Mouse (Mus musculus) MEL (cell line): ENCODE measurements around the gene Elobl. TPM values are rescaled to one million over a fixed set of nuclear protein-coding genes. Genes with fewer than 3 reads are reported as not detected.
A peak's percentile ranks its signal among the peaks of the same experiment; 100 is the strongest.

ENCODE experiments used
- DNase-seq: peaks from one replicate; pipeline ENCODE4 v3.0.0; 2011; ENCODE audit warnings: low read depth, low spot score
- H3K27ac ChIP-seq: 2 replicates; pipeline ENCODE4 v1.5.1; 2012; ENCODE audit warnings: low read depth, mild to moderate bottlenecking, control low read depth, low read length, moderate library complexity; ENCODE audit not compliant: control insufficient read depth
- H3K27me3 ChIP-seq, 2 experiments: fragments of 150-350 bp in 1 of 2; sonication (generic) in 1 of 2; 2 replicates each; pipeline ENCODE4 v1.6.1; 2012; ENCODE audit warnings: low read length in 2 of 2, mild to moderate bottlenecking in 2 of 2, improper control_type of control experiment in 1 of 2, moderate library complexity in 1 of 2; ENCODE audit not compliant: insufficient read depth in 2 of 2, control insufficient read depth in 1 of 2
- H3K36me3 ChIP-seq, 2 experiments: 2 replicates each; pipeline ENCODE4 v1.6.1; 2012 to 2014; ENCODE audit warnings: low read length in 2 of 2, improper control_type of control experiment in 1 of 2, inconsistent platforms in 1 of 2, mild to moderate bottlenecking in 1 of 2; ENCODE audit not compliant: insufficient read depth in 2 of 2, control insufficient read depth in 1 of 2
- H3K4me1 ChIP-seq, 2 experiments: fragments of 150-350 bp in 1 of 2; sonication (generic) in 1 of 2; 2 replicates each; pipeline ENCODE4 v1.6.1; 2012; ENCODE audit warnings: low read length in 2 of 2, improper control_type of control experiment in 1 of 2, mild to moderate bottlenecking in 1 of 2; ENCODE audit not compliant: insufficient read depth in 2 of 2, control insufficient read depth in 1 of 2
- H3K4me3 ChIP-seq, 2 experiments: fragments of 150-350 bp in 1 of 2; sonication (generic) in 1 of 2; 2 replicates each; pipeline ENCODE4 v1.5.1; 2012; ENCODE audit warnings: low read depth in 2 of 2, low read length in 2 of 2, mild to moderate bottlenecking in 2 of 2, moderate library complexity in 2 of 2, control low read depth in 1 of 2, improper control_type of control experiment in 1 of 2; ENCODE audit not compliant: control insufficient read depth in 1 of 2, insufficient read depth in 1 of 2
- H3K79me2 ChIP-seq: 2 replicates; pipeline ENCODE4 v1.6.1; 2012; ENCODE audit warnings: mild to moderate bottlenecking, low read length, moderate library complexity; ENCODE audit not compliant: control insufficient read depth, poor library complexity, insufficient read depth
- H3K9ac ChIP-seq: 2 replicates; pipeline ENCODE4 v1.6.1; 2012; ENCODE audit warnings: low read depth, mild to moderate bottlenecking, control low read depth, low read length, moderate library complexity; ENCODE audit not compliant: control insufficient read depth, poor library complexity, severe bottlenecking
- H3K9me3 ChIP-seq: fragments of 150-350 bp; sonication (generic); replicated peaks from 2 replicates; pipeline ENCODE4 v1.6.1; 2012; ENCODE audit warnings: mild to moderate bottlenecking, low read length, improper control_type of control experiment, moderate library complexity; ENCODE audit not compliant: insufficient read depth
- BHLHE40 ChIP-seq: IDR thresholded peaks from 2 replicates; pipeline ENCODE4 v1.6.1; 2012; ENCODE audit warnings: low read depth, mild to moderate bottlenecking, inconsistent platforms, low read length, improper control_type of control experiment, borderline replicate concordance
- CHD1 ChIP-seq: IDR thresholded peaks from 2 replicates; pipeline ENCODE4 v1.6.1; 2012; ENCODE audit warnings: low read depth, mild to moderate bottlenecking, inconsistent platforms, low read length, improper control_type of control experiment
- CTCF ChIP-seq, 3 experiments: IDR thresholded peaks in 2 of 3; conservative IDR thresholded peaks in 1 of 3; 2 replicates each; pipeline ENCODE4 v1.5.1; 2011 to 2012; ENCODE audit warnings: low read length in 3 of 3, low read depth in 2 of 3, mild to moderate bottlenecking in 2 of 3, improper control_type of control experiment in 1 of 3, inconsistent platforms in 1 of 3, mixed read lengths in 1 of 3, moderate library complexity in 1 of 3; ENCODE audit not compliant: control insufficient read depth in 1 of 3, insufficient read depth in 1 of 3, poor library complexity in 1 of 3, severe bottlenecking in 1 of 3
- EP300 ChIP-seq, 2 experiments: IDR thresholded peaks; 2 replicates each; pipeline ENCODE4 v1.6.1; 2011; ENCODE audit warnings: improper control_type of control experiment in 2 of 2, low read length in 2 of 2, low read depth in 1 of 2, mild to moderate bottlenecking in 1 of 2
- ETS1 ChIP-seq: IDR thresholded peaks from 2 replicates; pipeline ENCODE4 v1.6.1; 2012; ENCODE audit warnings: low read depth, mild to moderate bottlenecking, inconsistent platforms, low read length, improper control_type of control experiment, moderate library complexity
- GABPA ChIP-seq: IDR thresholded peaks from 2 replicates; pipeline ENCODE4 v1.6.1; 2012; ENCODE audit warnings: low read depth, mild to moderate bottlenecking, inconsistent platforms, low read length, improper control_type of control experiment, moderate library complexity
- HCFC1 ChIP-seq: IDR thresholded peaks from 2 replicates; pipeline ENCODE4 v1.6.1; 2012; ENCODE audit warnings: low read depth, mild to moderate bottlenecking, inconsistent platforms, low read length, improper control_type of control experiment, moderate library complexity
- JUND ChIP-seq: IDR thresholded peaks from 2 replicates; pipeline ENCODE4 v1.6.1; 2011; ENCODE audit warnings: low read depth, mild to moderate bottlenecking, improper control_type of control experiment, low read length
- KAT2A ChIP-seq: conservative IDR thresholded peaks from 2 replicates; pipeline ENCODE4 v1.6.1; 2012; ENCODE audit warnings: low read depth, low read length, improper control_type of control experiment, inconsistent platforms
- MEF2A ChIP-seq: IDR thresholded peaks from 2 replicates; pipeline ENCODE4 v1.6.1; 2014; ENCODE audit warnings: low read depth, mild to moderate bottlenecking, inconsistent platforms, low read length, improper control_type of control experiment; ENCODE audit not compliant: poor library complexity, insufficient replicate concordance, severe bottlenecking; ENCODE audit errors: extremely low read depth
- MYB ChIP-seq: IDR thresholded peaks from 2 replicates; pipeline ENCODE4 v1.6.1; 2011; ENCODE audit warnings: mild to moderate bottlenecking, low read depth, low read length, improper control_type of control experiment
- NELFE ChIP-seq: IDR thresholded peaks from 2 replicates; pipeline ENCODE4 v1.6.1; 2011; ENCODE audit warnings: low read depth, low read length, improper control_type of control experiment
- POLR2A ChIP-seq, 2 experiments: IDR thresholded peaks; 2 replicates each; pipeline ENCODE4 v1.6.1; 2011 to 2012; ENCODE audit warnings: low read length in 2 of 2, mild to moderate bottlenecking in 2 of 2, control low read depth in 1 of 2, improper control_type of control experiment in 1 of 2, low read depth in 1 of 2, moderate library complexity in 1 of 2; ENCODE audit not compliant: control insufficient read depth in 1 of 2, insufficient read depth in 1 of 2, poor library complexity in 1 of 2
- POLR2AphosphoS5 ChIP-seq: IDR thresholded peaks from 2 replicates; pipeline ENCODE4 v1.6.1; 2012; ENCODE audit warnings: low read depth, borderline replicate concordance, mild to moderate bottlenecking, inconsistent platforms, low read length, moderate library complexity, mixed read lengths
- RAD21 ChIP-seq: IDR thresholded peaks from 2 replicates; pipeline ENCODE4 v1.6.1; 2011; ENCODE audit warnings: mild to moderate bottlenecking, low read depth, low read length, improper control_type of control experiment
- SIN3A ChIP-seq: IDR thresholded peaks from 2 replicates; pipeline ENCODE4 v1.6.1; 2012; ENCODE audit warnings: low read length, improper control_type of control experiment, inconsistent platforms
- SMC3 ChIP-seq: IDR thresholded peaks from 2 replicates; pipeline ENCODE4 v1.6.1; 2011; ENCODE audit warnings: low read depth, low read length, improper control_type of control experiment
- TAL1 ChIP-seq: IDR thresholded peaks from 2 replicates; pipeline ENCODE4 v1.6.1; 2012; ENCODE audit warnings: mild to moderate bottlenecking, inconsistent platforms, low read length, moderate library complexity, mixed read lengths
- TBP ChIP-seq: IDR thresholded peaks from 2 replicates; pipeline ENCODE4 v1.8.0; 2011; ENCODE audit warnings: low read depth, low read length, improper control_type of control experiment
- TCF12 ChIP-seq: IDR thresholded peaks from 2 replicates; pipeline ENCODE4 v1.6.1; 2014; ENCODE audit warnings: low read depth, mild to moderate bottlenecking, inconsistent platforms, low read length, improper control_type of control experiment, moderate library complexity
- USF2 ChIP-seq, 2 experiments: IDR thresholded peaks; 2 replicates each; pipeline ENCODE4 v1.6.1; 2011 to 2012; ENCODE audit warnings: improper control_type of control experiment in 2 of 2, low read length in 2 of 2, borderline replicate concordance in 1 of 2, inconsistent platforms in 1 of 2, low read depth in 1 of 2, mild to moderate bottlenecking in 1 of 2; ENCODE audit not compliant: insufficient read depth in 1 of 2
- polyA plus RNA-seq, 2 experiments: library from polyadenylated mRNA; stranded (reverse) in 1 of 2; unstranded in 1 of 2; fragments of >175 nt in 1 of 2; fragments of >200 nt in 1 of 2; gene quantifications; 2 replicates each; pipeline versions ENCODE4 v1.2.1 to v1.2.4; 2012; ENCODE audit warnings: low replicate concordance in 2 of 2, low read depth in 1 of 2; ENCODE audit not compliant: insufficient read length in 2 of 2, insufficient read depth in 1 of 2, missing spikeins in 1 of 2
- total RNA-seq: library from RNA; depleted of rRNA; stranded (reverse); fragments of 300-350 nt; gene quantifications from 2 replicates; pipeline ENCODE4 v1.2.3, GENCODE M21; 2012

The Elobl gene
- total and polyA plus RNA-seq, 3 experiments, result 0.58 to 0.72 TPM; not detected in 1

DNA sequence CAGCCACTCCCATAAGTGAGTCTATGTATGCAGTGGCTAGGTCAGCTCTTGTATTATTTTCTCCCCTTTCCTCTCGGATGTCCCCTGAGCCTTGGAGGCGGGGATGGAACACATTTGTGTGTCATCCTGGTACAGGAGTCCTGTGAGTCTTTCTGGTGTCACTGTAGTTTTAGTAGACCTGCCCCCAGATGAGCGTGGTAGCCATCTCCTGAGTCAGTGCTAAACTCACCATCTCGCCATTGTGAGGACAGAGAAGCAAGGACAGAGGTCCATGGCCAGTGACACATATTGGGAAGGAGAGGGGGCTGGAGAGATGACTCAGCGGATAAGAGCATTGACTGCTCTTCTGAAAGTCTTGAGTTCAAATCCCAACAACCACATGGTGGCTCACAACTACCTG is 10.5 kb upstream of the Elobl start:
- H3K79me2 ChIP-seq, result peaks cover 26% of the 10 kb centered on the region
- no peaks in the 10 kb centered on the region; a peak in 2 of 4 replicates for H3K36me3 ChIP-seq
- H3K9me3 ChIP-seq, result no peaks in the 10 kb centered on the region
- DNase-seq, result no peak
- H3K4me3 ChIP-seq, result no peak overlapping the region
- H3K9ac ChIP-seq, result no peak overlapping the region
- TF ChIP-seq CHD1 (no peak), HCFC1 (no peak), TBP (no peak), POLR2AphosphoS5 (no peak)
- no peaks in the 10 kb centered on the region for H3K27me3 ChIP-seq
- peaks cover 2 to 4% of the 10 kb centered on the region in 2 experiments; a peak in 3 of 4 replicates for H3K4me1 ChIP-seq
- no peak overlapping the region for H3K27ac ChIP-seq

DNA sequence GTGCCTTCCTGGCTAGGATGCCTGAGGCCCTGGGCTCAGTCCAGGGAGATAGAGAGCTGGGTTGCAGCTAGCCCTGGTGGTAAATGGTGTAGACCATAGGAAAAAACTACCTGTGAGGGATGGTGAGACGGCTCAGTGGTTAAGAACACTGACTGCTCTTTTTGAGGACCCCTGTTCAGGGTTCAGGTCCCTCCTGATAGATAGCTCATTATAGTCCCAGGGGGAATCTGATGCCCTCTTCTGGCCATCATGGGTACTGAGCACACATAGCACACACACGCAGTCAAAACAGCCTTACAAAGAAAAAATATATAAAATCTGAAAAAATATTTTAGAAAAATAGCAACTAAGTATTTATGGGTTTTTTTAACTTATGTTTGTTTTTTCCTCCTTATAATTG is 9.6 kb upstream of the Elobl start:
- H3K36me3 ChIP-seq, result no peaks in the 10 kb centered on the region; a peak in 2 of 4 replicates
- TF ChIP-seq RAD21 (peak; percentile 13; the same call in 1 of the 2 replicates), ETS1 (no peak), CTCF (IDR thresholded peaks at IDR 0.05 in 2 of 3, conservative IDR thresholded peaks at IDR 0.05 in 1 of 3; ENCODE audit: control insufficient read depth in 1 of 3, insufficient read depth in 1 of 3, low read depth in 2 of 3, low read length in 3 of 3, poor library complexity in 1 of 3, severe bottlenecking in 1 of 3) (peak; percentile 69 to 81 (median 70)), SMC3 (peak; percentile 50)
- H3K4me1 ChIP-seq, result peaks cover 2 to 4% of the 10 kb centered on the region in 2 experiments; a peak in 3 of 4 replicates
- H3K27me3 ChIP-seq, result no peaks in the 10 kb centered on the region
- H3K4me3 ChIP-seq, result no peak overlapping the region
- H3K27ac ChIP-seq, result no peak overlapping the region
- no peak overlapping the region for H3K9ac ChIP-seq
- H3K9me3 ChIP-seq, result no peaks in the 10 kb centered on the region
- DNase-seq, result peak; percentile 75
- peaks cover 26% of the 10 kb centered on the region for H3K79me2 ChIP-seq

DNA sequence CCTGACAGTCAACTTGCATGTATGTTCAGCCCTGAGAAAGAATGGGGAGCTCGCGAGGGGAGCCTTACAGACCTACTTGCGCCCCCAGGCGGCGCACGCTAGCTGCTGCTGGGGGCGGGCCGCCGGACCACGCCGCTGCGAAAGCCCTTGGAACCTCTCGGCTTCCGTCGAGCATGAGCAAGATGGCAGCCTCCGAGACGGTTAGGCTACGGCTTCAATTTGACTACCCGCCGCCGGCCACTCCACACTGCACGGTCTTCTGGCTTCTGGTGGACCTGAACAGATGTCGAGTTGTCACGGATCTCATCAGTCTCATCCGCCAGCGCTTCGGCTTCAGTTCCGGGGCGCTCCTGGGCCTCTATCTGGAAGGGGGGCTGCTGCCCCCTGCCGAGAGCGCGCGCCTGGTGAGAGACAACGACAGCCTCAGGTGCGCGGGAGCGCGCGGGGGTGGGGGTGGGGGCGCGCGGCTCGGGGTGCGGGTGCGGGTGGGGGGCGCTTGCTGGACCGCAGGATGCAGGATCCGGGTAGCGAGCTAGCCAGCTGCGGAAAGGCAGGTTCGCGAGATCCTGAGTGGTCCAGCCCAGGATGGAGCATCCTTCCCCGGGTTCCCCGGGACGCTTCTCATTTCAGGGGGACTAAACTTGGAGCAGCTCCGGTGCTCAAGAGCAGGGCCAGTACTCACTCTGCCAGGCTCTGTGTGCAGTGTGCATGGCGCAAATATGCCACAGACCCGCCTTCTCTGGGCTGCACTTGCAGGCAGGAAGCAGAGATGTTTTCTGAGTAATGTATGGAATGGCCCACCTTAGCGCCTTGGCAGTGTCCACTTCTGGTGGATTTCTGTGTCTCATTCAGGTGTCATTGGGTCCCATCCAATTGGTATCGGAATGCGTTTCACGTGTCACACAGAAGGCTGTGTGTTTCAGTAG is 7.3 kb upstream of the Elobl start:
- Histone ChIP-seq H3K27ac (peak overlapping the region; percentile 81), H3K36me3 (no peaks in the 10 kb centered on the region; a peak in 1 of 4 replicates), H3K4me3 (peak overlapping the region; percentile 84 to 90), H3K9ac (peak overlapping the region; percentile 92), H3K27me3 (no peaks in the 10 kb centered on the region), H3K79me2 (peaks cover 26% of the 10 kb centered on the region), H3K4me1 (peaks cover 0 to 4% of the 10 kb centered on the region in 2 experiments; a peak in 2 of 4 replicates), H3K9me3 (no peaks in the 10 kb centered on the region)
- DNase-seq, result peak; percentile 98
- TF ChIP-seq CTCF (IDR thresholded peaks at IDR 0.05 in 2 of 3, conservative IDR thresholded peaks at IDR 0.05 in 1 of 3; ENCODE audit: control insufficient read depth in 1 of 3, insufficient read depth in 1 of 3, low read depth in 2 of 3, low read length in 3 of 3, poor library complexity in 1 of 3, severe bottlenecking in 1 of 3) (peak; percentile 78 to 97 (median 87)), CHD1 (no peak; the same call in 1 of the 2 replicates), JUND (0 out of 2 replicates have a peak, but pooled peaks have one; percentile 31), NELFE (peak; percentile 94), TAL1 (no peak), MEF2A (no peak), POLR2A (IDR thresholded peaks at IDR 0.05; ENCODE audit: control insufficient read depth in 1 of 2, insufficient read depth in 1 of 2, low read depth in 1 of 2, low read length in 2 of 2, poor library complexity in 1 of 2) (peak; percentile 66 to 94), SIN3A (peak; percentile 96), MYB (peak; percentile 50; the same call in 1 of the 2 replicates), HCFC1 (peak; percentile 86), USF2 (IDR thresholded peaks at IDR 0.05; ENCODE audit: borderline replicate concordance in 1 of 2, insufficient read depth in 1 of 2, low read depth in 1 of 2, low read length in 2 of 2) (no peak), KAT2A (no peak; the same call in 1 of the 2 replicates), TCF12 (peak; percentile 90), SMC3 (peak; percentile 76), BHLHE40 (peak; percentile 69), EP300 (IDR thresholded peaks at IDR 0.05; ENCODE audit: low read depth in 1 of 2, low read length in 2 of 2) (peak; percentile 22 to 66; a peak in 2 of 4 replicates), GABPA (no peak), ETS1 (peak; percentile 62; the same call in 1 of the 2 replicates)
